Mouse (Mus musculus): ENCODE results near the gene Otol1.

Otol1 gene

GRCm38 (mm10) chr3:70007313-70007712 lies at the start of gene Otol1:
TSS of gene Otol1 (plus strand) at chr3:70007613.
- DNase-seq: no peak

GRCm38 (mm10) chr3:69962187-69962586 lies 45.2 kb upstream of the Otol1 start:
- no peak for DNase-seq

- DNase-seq: no peak
Measured at GRCm38 (mm10) chr3:69971482-69972097, 35.8 kb upstream of the Otol1 start.

- DNase-seq: no peak
Measured at GRCm38 (mm10) chr3:69978092-69978491, 29.3 kb upstream of the Otol1 start.

- DNase-seq: no peak
Measured at GRCm38 (mm10) chr3:69993806-69994205, 13.6 kb upstream of the Otol1 start.

GRCm38 (mm10) chr3:70001540-70001939 lies 5.9 kb upstream of the Otol1 start:
- DNase-seq: no peak

- no peak for DNase-seq
Measured at GRCm38 (mm10) chr3:70003126-70003764, 4.2 kb upstream of the Otol1 start.

- no peak for DNase-seq
Measured at GRCm38 (mm10) chr3:70003955-70004354, 3.5 kb upstream of the Otol1 start.

GRCm38 (mm10) chr3:70004379-70004778 lies 3.0 kb upstream of the Otol1 start:
- DNase-seq: no peak

GRCm38 (mm10) chr3:70012641-70013040 lies 5.2 kb downstream of the Otol1 start:
- no peak for DNase-seq

- no peak for DNase-seq
Measured at GRCm38 (mm10) chr3:70026605-70027004, 19.2 kb downstream of the Otol1 start.

GRCm38 (mm10) chr3:70029260-70029659 lies 21.8 kb downstream of the Otol1 start:
- DNase-seq: no peak

GRCm38 (mm10) chr3:70035593-70035992 lies 28.2 kb downstream of the Otol1 start:
- DNase-seq: peak; percentile 31
